Comparison of ENCODE assay signal across 14 mouse cellular contexts in the genomic region with DNA sequence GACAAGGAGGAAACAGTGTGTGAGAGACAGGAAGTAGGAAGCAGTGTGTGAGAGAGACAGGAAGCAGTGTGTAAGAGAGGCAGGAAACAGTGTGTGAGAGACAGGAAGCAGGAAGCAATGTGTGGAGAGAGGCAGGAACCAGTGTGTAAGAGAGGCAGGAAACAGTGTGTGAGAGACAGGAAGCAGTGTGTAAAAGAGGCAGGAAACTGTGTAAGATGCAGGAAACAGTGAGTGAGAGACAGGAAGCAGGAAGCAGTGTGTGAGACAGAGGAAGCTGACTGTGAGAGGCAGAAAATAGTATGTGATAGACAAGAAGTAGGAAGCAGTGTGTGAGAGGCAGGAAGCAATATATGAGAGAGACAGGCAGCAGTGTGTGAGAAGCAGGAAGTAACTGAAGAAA.
DNase-seq lines count a peak whose midpoint lies in the region; TF ChIP-seq lines count a peak whose summit lies in the region.
"Had no signal": no experiment of that assay in that cellular context is flagged by ENCODE, and none has a peak within 500 bp of the region (broad histone marks: within the 10 kb centered on the region; RNA-seq: fewer than 3 reads in every experiment).

No protein-coding gene starts in this region.

- no peaks in the 10 kb centered on the region for H3K27me3 ChIP-seq in spleen, adult 2 months (ENCODE audit: control insufficient read depth, insufficient read depth, low read length)
- H3K27me3 ChIP-seq: forebrain, embryonic 15.5 days; kidney, embryonic 15.5 days; neural tube, embryonic 15.5 days had no signal

- TF ChIP-seq POLR2A in spleen, adult 2 months (IDR thresholded peaks at IDR 0.05; ENCODE audit: low read depth, low read length), result no peak

- H3K4me3 ChIP-seq in spleen, adult 2 months (ENCODE audit: extremely low read depth, insufficient read depth, insufficient read length), result no peak overlapping the region
- H3K4me3 ChIP-seq in macrophage (ENCODE audit: inconsistent target), result no peak overlapping the region
- H3K4me3 ChIP-seq: forebrain, embryonic 15.5 days; kidney, embryonic 15.5 days; neural tube, embryonic 15.5 days had no signal

- DNase-seq in spleen, adult 2 months (ENCODE audit: low read depth in 1 of 2, low spot score in 2 of 2), result peak in 1 of 2 experiments; percentile 49
- no peak for DNase-seq in spleen, postnatal 10 days (ENCODE audit: low spot score in 2 of 2)
- DNase-seq in T-cell, adult 2 months (ENCODE audit: low spot score), result peak; percentile 45
- no peak for DNase-seq in adrenal gland, postnatal 14 days
- DNase-seq in spleen, postnatal 14 days (ENCODE audit: low spot score in 2 of 2), result no peak
- DNase-seq in gastrocnemius, postnatal 10 days, result no peak
- DNase-seq: cerebellum, adult 18-20 months; right cerebral cortex, adult 18-20 months; thymus, adult 18-20 months had no signal

- TF ChIP-seq CTCF in spleen, adult 2 months (IDR thresholded peaks at IDR 0.05; ENCODE audit: extremely low read depth, insufficient read depth, insufficient read length, insufficient replicate concordance), result no peak

- H3K4me1 ChIP-seq in spleen, adult 2 months (ENCODE audit: control insufficient read depth, insufficient read depth, insufficient read length), result no peaks in the 10 kb centered on the region

- H3K79me2 ChIP-seq in macrophage (ENCODE audit: inconsistent target), result no peaks in the 10 kb centered on the region

- no peaks in the 10 kb centered on the region for H3K36me3 ChIP-seq in spleen, adult 2 months (ENCODE audit: control insufficient read depth, insufficient read depth, low read length)
- no peaks in the 10 kb centered on the region for H3K36me3 ChIP-seq in macrophage (ENCODE audit: inconsistent target)
- H3K36me3 ChIP-seq: forebrain, embryonic 15.5 days; kidney, embryonic 15.5 days; neural tube, embryonic 15.5 days had no signal

- H3K27ac ChIP-seq in spleen, adult 2 months (ENCODE audit: insufficient read depth, low read length), result peak overlapping the region; percentile 39
- peak overlapping the region; percentile 31 for H3K27ac ChIP-seq in macrophage
- H3K27ac ChIP-seq: forebrain, embryonic 15.5 days; hindbrain, postnatal 0 days; kidney, embryonic 15.5 days; neural tube, embryonic 15.5 days had no signal
